Mouse (Mus musculus) G1E (cell line): ENCODE results near the gene Sae1.

Experiments
- CTCF ChIP-seq: IDR thresholded peaks from 2 replicates; pipeline ENCODE4 v1.5.1; 2012; ENCODE audit warnings: low read depth, low read length, inconsistent platforms, mixed read lengths
- GATA1 ChIP-seq: IDR thresholded peaks from 2 replicates; pipeline ENCODE4 v1.6.1; 2012; ENCODE audit warnings: borderline replicate concordance, low read length, inconsistent platforms, mixed read lengths

GRCm38 (mm10) chr7:16280721-16281120 lies 106.9 kb downstream of the Sae1 start:
- TF ChIP-seq GATA1 (no peak), CTCF (no peak)
